Mouse (Mus musculus) central nervous system, embryonic 18 days (tissue): ENCODE measurements around the gene Ston1. TPM values are rescaled to one million over a fixed set of nuclear protein-coding genes. Genes with fewer than 3 reads are reported as not detected.

Experiments
- polyA plus RNA-seq: library from polyadenylated mRNA; depleted of rRNA; stranded (reverse); fragments of >200 nt; gene quantifications from 2 replicates; pipeline ENCODE4 v1.2.3, GENCODE M21; 2012; rRNA removed

Ston1 gene
- 4.2 and 5.0 TPM in 2 replicates for polyA plus RNA-seq

DNA sequence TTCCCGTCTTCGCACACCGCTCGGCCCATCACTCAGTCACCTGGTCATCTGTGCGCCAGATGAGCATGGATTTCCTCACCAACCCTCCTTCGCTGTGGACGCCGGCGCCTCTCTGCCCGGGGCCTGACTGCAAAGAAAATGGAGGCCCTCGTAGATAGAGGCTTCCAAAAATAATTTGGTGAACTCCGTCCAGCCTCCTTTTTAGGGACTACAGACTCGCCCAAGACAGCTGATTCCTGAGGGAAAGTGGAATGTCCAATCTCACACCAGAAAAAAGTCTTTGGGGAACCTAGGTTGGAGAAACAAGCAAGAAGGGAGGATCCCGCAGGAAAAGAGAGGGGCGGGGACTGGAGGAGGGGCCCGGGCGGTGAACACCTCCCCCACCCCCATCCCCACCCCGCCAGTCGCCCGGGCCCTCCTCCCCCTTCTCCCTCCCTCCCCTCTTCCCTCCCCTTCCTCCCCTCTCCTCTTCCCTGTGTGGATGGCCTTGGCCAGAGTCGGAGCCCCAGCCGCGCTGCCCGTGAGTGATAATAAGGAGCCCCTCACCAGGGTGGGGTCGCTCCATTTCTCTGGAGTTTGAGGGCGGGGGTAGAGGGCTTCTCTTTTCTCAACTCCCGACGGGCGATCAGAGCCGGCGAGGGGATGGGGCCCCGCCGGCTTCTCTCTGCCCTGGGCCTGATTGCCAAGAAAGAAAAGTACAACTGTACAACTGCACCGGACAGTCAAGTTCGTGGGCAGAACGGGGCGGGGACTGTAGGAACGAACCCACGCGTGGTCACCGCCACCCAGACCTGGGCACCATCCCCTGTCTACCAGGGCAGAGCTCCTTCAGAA lies at the start of gene Ston1:
Gene Ston1 (plus strand): TSS at position 463 of the 834 bp plus-strand sequence.

GRCm38 (mm10) chr17:88668452-88668851 lies 71.0 kb downstream of the Ston1 start, which contains the start of gene Gtf2a1l:
Gene Gtf2a1l (plus strand): TSS chr17:88668660.

Other genes with a start within 250 kb of the Ston1 start
- gene Foxn2, start 157.0 kb upstream of the Ston1 start, polyA plus RNA-seq = 5.8 and 7.0 TPM in 2 replicates
- 74.9 and 79.2 TPM in 2 replicates for gene Ppp1r21, start 67.6 kb upstream of the Ston1 start, polyA plus RNA-seq
- 0.17 and 0.21 TPM in 2 replicates for gene Gtf2a1l, start 71.0 kb downstream of the Ston1 start, polyA plus RNA-seq
- gene Lhcgr, start 194.3 kb downstream of the Ston1 start, polyA plus RNA-seq = 1.2 and 1.3 TPM in 2 replicates